Mouse (Mus musculus) small intestine, adult 2 months (tissue): ENCODE results near the gene Saxo1.

ENCODE experiments used
- CTCF ChIP-seq: fragments of 200-500 bp; IDR thresholded peaks from 2 replicates; pipeline ENCODE4 v1.5.1; 2012; ENCODE audit warnings: low read depth, mild to moderate bottlenecking, control low read depth, inconsistent platforms, low read length, moderate library complexity, mixed read lengths; ENCODE audit not compliant: insufficient replicate concordance, insufficient read length; ENCODE audit errors: extremely low read depth
- POLR2A ChIP-seq: fragments of 200-500 bp; IDR thresholded peaks from 2 replicates; pipeline ENCODE4 v1.6.1; 2012; ENCODE audit warnings: low read depth, mild to moderate bottlenecking, control low read depth, inconsistent platforms, low read length, moderate library complexity

DNA sequence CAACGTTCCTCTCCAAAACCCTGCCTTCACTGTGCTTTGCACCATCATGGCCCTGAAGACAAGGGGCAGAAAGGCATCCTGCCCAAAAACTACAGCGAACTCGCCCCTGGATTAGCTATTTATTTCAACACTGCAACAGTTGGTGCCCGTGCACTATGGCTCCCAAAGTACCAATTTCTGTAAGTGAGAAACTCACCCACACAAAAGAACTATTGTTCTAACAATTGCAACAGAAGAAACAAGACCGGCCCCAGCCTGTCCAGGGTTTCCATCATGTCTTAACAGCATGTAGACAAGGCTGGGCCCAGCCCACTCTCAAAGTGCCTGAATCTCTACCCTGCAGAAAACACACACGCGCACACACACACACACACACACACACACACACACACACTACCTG lies 757 bp downstream of the Saxo1 start:
- TF ChIP-seq POLR2A (no peak), CTCF (no peak)
